ENCODE assay signal across 19 mouse cellular contexts in genomic region chr2:115574802-115575201, GRCm38 (mm10). TPM values are rescaled to one million over a fixed set of nuclear protein-coding genes. Genes with fewer than 3 reads are reported as not detected.
A peak's percentile ranks its signal among the peaks of the same experiment; 100 is the strongest.
DNase-seq lines count a peak whose midpoint lies in the region; ATAC-seq lines count a peak whose summit lies in the region.
"Had no signal": no experiment of that assay in that cellular context is flagged by ENCODE, and none has a peak within 500 bp of the region (broad histone marks: within the 10 kb centered on the region; RNA-seq: fewer than 3 reads in every experiment).

No protein-coding gene starts in this region.

- no peak overlapping the region for H3K9ac ChIP-seq in embryonic facial prominence, embryonic 14.5 days (ENCODE audit: low read depth, low read length)
- H3K9ac ChIP-seq: embryonic facial prominence, embryonic 13.5 days; forebrain, embryonic 13.5 days; forebrain, embryonic 15.5 days; forebrain, postnatal 0 days had no signal

- no peaks in the 10 kb centered on the region for H3K36me3 ChIP-seq in embryonic facial prominence, embryonic 14.5 days (ENCODE audit: control insufficient read depth, insufficient read depth, low read length)
- no peaks in the 10 kb centered on the region for H3K36me3 ChIP-seq in embryonic facial prominence, embryonic 10.5 days (replicated peaks)
- H3K36me3 ChIP-seq: embryonic facial prominence, embryonic 13.5 days; forebrain, embryonic 15.5 days had no signal

- H3K27me3 ChIP-seq in embryonic facial prominence, embryonic 14.5 days (replicated peaks; ENCODE audit: control insufficient read depth, insufficient read depth, low read length), result no peaks in the 10 kb centered on the region
- no peaks in the 10 kb centered on the region for H3K27me3 ChIP-seq in embryonic facial prominence, embryonic 10.5 days (replicated peaks; ENCODE audit: low read depth, poor library complexity, severe bottlenecking)
- H3K27me3 ChIP-seq: embryonic facial prominence, embryonic 13.5 days; forebrain, embryonic 13.5 days; forebrain, embryonic 15.5 days had no signal

- no peak overlapping the region for H3K4me2 ChIP-seq in embryonic facial prominence, embryonic 14.5 days (ENCODE audit: low read depth, low read length)
- H3K4me2 ChIP-seq: embryonic facial prominence, embryonic 13.5 days; forebrain, embryonic 13.5 days; forebrain, embryonic 15.5 days had no signal

- H3K4me1 ChIP-seq in embryonic facial prominence, embryonic 14.5 days (ENCODE audit: control insufficient read depth, insufficient read depth, low read length), result no peaks in the 10 kb centered on the region
- peaks cover 12% of the 10 kb centered on the region for H3K4me1 ChIP-seq in embryonic facial prominence, embryonic 10.5 days

- WGBS in embryonic facial prominence, embryonic 14.5 days, result 58% methylated on average over 5 of the region's 5 CpGs
- 75% methylated on average over 5 of the region's 5 CpGs for WGBS in embryonic facial prominence, embryonic 10.5 days

- intact Hi-C loops in gastrocnemius, postnatal 36 days (cut with DNase I), result no loop called here

- no peak overlapping the region for H3K27ac ChIP-seq in embryonic facial prominence, embryonic 14.5 days (replicated peaks; ENCODE audit: low read depth, low read length)
- no peak overlapping the region for H3K27ac ChIP-seq in embryonic facial prominence, embryonic 10.5 days (replicated peaks)
- H3K27ac ChIP-seq: embryonic facial prominence, embryonic 13.5 days; forebrain, embryonic 13.5 days; forebrain, embryonic 15.5 days had no signal

- no peak overlapping the region for H3K4me3 ChIP-seq in embryonic facial prominence, embryonic 14.5 days (ENCODE audit: low read depth, low read length)
- H3K4me3 ChIP-seq in embryonic facial prominence, embryonic 10.5 days, result no peak overlapping the region
- H3K4me3 ChIP-seq: embryonic facial prominence, embryonic 13.5 days; forebrain, embryonic 13.5 days; forebrain, embryonic 15.5 days had no signal

- peak; percentile 55; the same call in 1 of the 2 replicates for ATAC-seq in embryonic facial prominence, embryonic 14.5 days (ENCODE audit: low read depth)
- no peak for ATAC-seq in activated CD4-positive, CD25-positive, alpha-beta regulatory T cell, adult 4 months
- ATAC-seq: forebrain, embryonic 13.5 days; forebrain, embryonic 15.5 days; forebrain, postnatal 0 days had no signal

- no peaks in the 10 kb centered on the region for H3K9me3 ChIP-seq in embryonic facial prominence, embryonic 14.5 days (ENCODE audit: control insufficient read depth, low read length)
- no peaks in the 10 kb centered on the region for H3K9me3 ChIP-seq in embryonic facial prominence, embryonic 10.5 days
- H3K9me3 ChIP-seq: embryonic facial prominence, embryonic 13.5 days; forebrain, embryonic 13.5 days; forebrain, embryonic 15.5 days had no signal

- peak; percentile 41 for DNase-seq in embryonic facial prominence, embryonic 14.5 days (ENCODE audit: low spot score)
- no peak for DNase-seq in embryonic facial prominence, embryonic 10.5 days (ENCODE audit: low spot score)
- DNase-seq in NIH3T3 (ENCODE audit: low read depth), result peak; percentile 48
- DNase-seq in ZHBTc4 (ENCODE audit: low read depth, low spot score), result peak; percentile 10
- no peak for DNase-seq in urinary bladder, adult 18-20 months (ENCODE audit: low spot score in 2 of 2)
- no peak for DNase-seq in gastrocnemius, postnatal 36 days
- DNase-seq: adrenal gland, adult 8-10 months; adrenal gland, postnatal 14 days; adrenal gland, postnatal 36 days; cerebellum, adult 11-12 months; cerebellum, adult 2 months; cerebellum, adult 9-10 months; cerebellum, postnatal 10 days; cerebellum, postnatal 25 days; forebrain, postnatal 0 days had no signal

RNA-seq across cellular contexts. Expression of gene BC052040, which starts 6.7 kb away (rescaled TPM):
- 9.8 and 10.6 TPM in 2 replicates for polyA plus RNA-seq in embryonic facial prominence, embryonic 14.5 days (2014; fragmentation: Nextera tagmentation; extraction: Ambion mirVana)
- polyA plus RNA-seq in embryonic facial prominence, embryonic 10.5 days (2016; fragmentation: Nextera tagmentation; extraction: Ambion mirVana), result 20.8 and 22.8 TPM in 2 replicates
- 10 to 100 TPM; 11.9 to 17.2 TPM for polyA plus RNA-seq in activated CD4-positive, CD25-positive, alpha-beta regulatory T cell, adult 4 months (2017; shearing (Covaris generic))
- total RNA-seq in gastrocnemius, postnatal 36 days (2021), result 1 to 10 TPM; 2.2 to 2.3 TPM

Comparison
In these comparisons a context has a peak if more than half of its experiments do, and no peak if none do; other contexts are left out.
1. DNase-seq: peak in embryonic facial prominence, embryonic 14.5 days (single experiment), NIH3T3 (single experiment) and ZHBTc4 (single experiment); none in embryonic facial prominence, embryonic 10.5 days (single experiment), urinary bladder, adult 18-20 months (0 of 2) and gastrocnemius, postnatal 36 days (0 of 2).